Mouse (Mus musculus): ENCODE measurements at regions not wholly inside any gene's neighbourhood (a gene's known extent, or its start where the extent isn't known, plus 50 kb on each side); places are given as distances from the start of the nearest gene placed in this dataset.

DNA sequence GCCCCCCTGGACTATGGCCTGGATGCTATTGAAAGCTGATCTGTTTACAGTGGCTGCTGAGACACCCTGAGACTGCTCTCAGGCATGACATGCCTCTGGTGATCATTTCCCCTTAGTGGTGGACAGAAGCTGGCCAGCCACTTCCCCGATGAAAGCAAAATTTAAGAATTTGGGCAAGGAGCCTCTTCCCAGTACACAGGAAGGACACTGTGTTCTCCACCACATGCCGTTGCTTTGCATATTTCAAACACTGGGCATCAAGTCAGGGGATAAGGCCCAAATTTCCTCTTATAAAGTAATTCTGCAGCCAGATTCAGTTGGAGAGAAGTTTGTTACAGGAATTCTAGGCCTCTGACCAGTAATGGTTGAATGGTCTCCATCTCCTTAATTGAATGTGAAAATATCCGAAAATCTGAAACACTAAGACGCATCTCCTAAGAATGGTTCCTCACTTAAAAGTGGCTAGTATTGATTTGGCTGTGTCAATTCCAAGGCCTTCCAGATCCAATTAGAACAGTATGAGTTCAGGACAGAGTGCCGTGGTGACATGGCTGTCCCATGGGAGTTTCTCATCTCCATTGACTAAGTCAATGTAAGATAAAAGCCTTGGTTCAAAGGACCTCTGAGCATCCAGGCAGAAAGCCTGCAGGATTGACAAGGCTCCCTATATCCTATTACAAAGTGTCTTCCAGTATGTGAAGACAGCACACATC, 638.5 kb upstream of the Arid1b start:
- no peak overlapping the region for H3K9ac ChIP-seq (replicated peaks; ENCODE audit: low read length)
- no peak overlapping the region for H3K27ac ChIP-seq (replicated peaks; ENCODE audit: low read depth, low read length)
- WGBS: 87% methylated on average over 5 of the region's 5 CpGs
- no peak for DNase-seq
- no peaks in the 10 kb centered on the region for H3K36me3 ChIP-seq (ENCODE audit: control insufficient read depth, insufficient read depth, low read length)
- no peak for ATAC-seq (ENCODE audit: low FRiP score, low TSS enrichment)
- H3K9me3 ChIP-seq (ENCODE audit: control insufficient read depth, low read length): no peaks in the 10 kb centered on the region
- no peaks in the 10 kb centered on the region for H3K27me3 ChIP-seq (ENCODE audit: control insufficient read depth, insufficient read depth, low read length)
- H3K4me1 ChIP-seq (ENCODE audit: control insufficient read depth, insufficient read depth, low read length): no peaks in the 10 kb centered on the region
- H3K4me3 ChIP-seq (replicated peaks; ENCODE audit: low read depth, low read length): no peak overlapping the region
- H3K4me2 ChIP-seq (ENCODE audit: low read length): no peak overlapping the region

DNA sequence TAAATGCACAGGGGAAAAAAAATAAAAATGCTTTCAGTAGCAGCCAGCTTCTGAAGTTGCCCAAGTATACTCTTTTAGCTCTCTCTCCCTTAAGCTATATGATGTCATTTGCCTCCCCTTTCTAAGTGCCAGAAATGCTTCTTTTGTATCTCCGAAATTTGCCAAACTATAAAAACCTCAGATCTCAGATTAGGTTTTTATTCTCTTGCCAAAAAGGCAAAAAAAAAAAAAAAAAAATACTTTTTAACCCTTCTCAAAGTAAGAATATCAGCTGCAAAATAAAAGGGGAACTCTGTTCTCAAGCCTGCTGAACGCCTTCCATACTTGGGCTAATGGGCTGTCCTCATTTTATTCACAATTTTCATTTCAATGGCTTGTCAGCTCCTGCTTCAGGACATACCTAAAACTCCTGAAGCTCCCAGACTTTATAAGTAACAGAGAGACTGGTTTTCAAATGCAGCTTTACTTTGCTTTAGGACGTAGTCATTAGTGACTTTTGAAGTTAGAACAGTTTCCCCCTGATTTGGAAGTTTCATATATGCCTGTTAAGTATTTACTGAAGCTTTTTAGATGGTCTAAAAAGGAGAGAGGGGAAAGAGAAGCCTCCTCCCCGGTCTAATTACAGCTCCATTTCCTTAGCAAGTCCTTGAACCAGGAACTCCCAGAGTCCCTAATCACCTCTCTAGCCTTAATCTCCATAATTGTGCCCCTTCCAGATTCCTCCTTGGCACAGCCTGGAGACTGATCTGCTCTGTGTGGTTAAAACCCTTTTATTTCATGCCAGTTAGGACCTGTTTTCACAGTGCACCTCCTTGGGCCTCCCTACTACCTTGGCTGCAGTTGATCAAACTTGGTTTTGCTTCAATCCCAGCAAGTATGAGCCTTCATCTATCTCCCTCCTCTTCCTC, 633.5 kb upstream of the Arid1b start:
- Histone ChIP-seq H3K27me3 (ENCODE audit: control insufficient read depth, insufficient read depth, low read length) (no peaks in the 10 kb centered on the region), H3K4me1 (ENCODE audit: control insufficient read depth, insufficient read depth, low read length) (no peaks in the 10 kb centered on the region), H3K4me3 (replicated peaks; ENCODE audit: low read depth, low read length) (no peak overlapping the region), H3K27ac (replicated peaks; ENCODE audit: low read depth, low read length) (no peak overlapping the region), H3K9ac (replicated peaks; ENCODE audit: low read length) (no peak overlapping the region), H3K36me3 (ENCODE audit: control insufficient read depth, insufficient read depth, low read length) (no peaks in the 10 kb centered on the region), H3K9me3 (ENCODE audit: control insufficient read depth, low read length) (no peaks in the 10 kb centered on the region), H3K4me2 (ENCODE audit: low read length) (no peak overlapping the region)
- ATAC-seq (ENCODE audit: low FRiP score, low TSS enrichment): no peak
- 68% methylated on average over 4 of the region's 4 CpGs for WGBS
- no peak for DNase-seq

DNA sequence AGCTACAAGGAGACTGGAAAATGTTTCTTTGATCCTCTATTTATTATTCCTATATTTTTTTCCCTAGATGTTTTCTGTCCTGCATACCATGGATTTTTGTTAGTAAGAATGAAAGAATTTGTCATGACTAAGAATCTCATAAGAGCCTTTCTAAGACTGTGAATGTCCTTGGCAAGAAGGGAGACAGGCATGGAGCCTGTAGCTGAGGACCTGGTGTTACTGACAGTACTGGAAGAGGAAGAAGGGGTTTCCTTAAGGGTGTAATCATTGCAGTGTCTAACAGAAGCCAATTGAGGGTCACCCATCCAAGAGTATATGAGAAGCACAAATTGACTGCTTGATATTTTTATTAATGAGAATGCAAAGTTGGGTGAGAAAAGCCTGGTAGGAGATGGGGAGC, 628.3 kb upstream of the Arid1b start:
- Histone ChIP-seq H3K4me3 (replicated peaks; ENCODE audit: low read depth, low read length) (no peak overlapping the region), H3K4me1 (ENCODE audit: control insufficient read depth, insufficient read depth, low read length) (no peaks in the 10 kb centered on the region), H3K27me3 (ENCODE audit: control insufficient read depth, insufficient read depth, low read length) (no peaks in the 10 kb centered on the region), H3K27ac (replicated peaks; ENCODE audit: low read depth, low read length) (no peak overlapping the region), H3K9me3 (ENCODE audit: control insufficient read depth, low read length) (no peaks in the 10 kb centered on the region), H3K9ac (replicated peaks; ENCODE audit: low read length) (no peak overlapping the region), H3K36me3 (ENCODE audit: control insufficient read depth, insufficient read depth, low read length) (no peaks in the 10 kb centered on the region), H3K4me2 (ENCODE audit: low read length) (no peak overlapping the region)
- ATAC-seq (ENCODE audit: low FRiP score, low TSS enrichment) (no peak), DNase-seq (no peak)

DNA sequence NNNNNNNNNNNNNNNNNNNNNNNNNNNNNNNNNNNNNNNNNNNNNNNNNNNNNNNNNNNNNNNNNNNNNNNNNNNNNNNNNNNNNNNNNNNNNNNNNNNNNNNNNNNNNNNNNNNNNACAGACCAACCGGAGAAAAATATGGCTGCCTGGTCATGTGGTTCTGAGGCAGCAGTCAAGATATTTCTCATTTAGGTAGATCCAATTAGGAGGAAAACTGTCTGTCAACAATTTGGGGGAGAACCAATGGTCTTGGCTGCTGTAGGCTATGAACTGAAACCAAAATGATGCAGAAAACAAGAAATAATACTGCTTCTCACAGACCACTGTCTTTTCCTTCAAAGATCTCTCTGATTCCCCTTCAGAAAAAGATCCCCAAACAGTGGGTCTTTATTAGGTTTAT, 613.7 kb upstream of the Arid1b start:
- no peak overlapping the region for H3K4me3 ChIP-seq (replicated peaks; ENCODE audit: low read depth, low read length)
- H3K9me3 ChIP-seq (ENCODE audit: control insufficient read depth, low read length): no peaks in the 10 kb centered on the region
- no peaks in the 10 kb centered on the region for H3K36me3 ChIP-seq (ENCODE audit: control insufficient read depth, insufficient read depth, low read length)
- no peaks in the 10 kb centered on the region for H3K27me3 ChIP-seq (ENCODE audit: control insufficient read depth, insufficient read depth, low read length)
- H3K4me2 ChIP-seq (ENCODE audit: low read length): no peak overlapping the region
- no peak overlapping the region for H3K9ac ChIP-seq (replicated peaks; ENCODE audit: low read length)
- WGBS: 94% methylated on average over 1 of the region's 1 CpGs
- no peak overlapping the region for H3K27ac ChIP-seq (replicated peaks; ENCODE audit: low read depth, low read length)
- H3K4me1 ChIP-seq (ENCODE audit: control insufficient read depth, insufficient read depth, low read length): no peaks in the 10 kb centered on the region
- DNase-seq: no peak
- ATAC-seq (ENCODE audit: low FRiP score, low TSS enrichment): no peak

DNA sequence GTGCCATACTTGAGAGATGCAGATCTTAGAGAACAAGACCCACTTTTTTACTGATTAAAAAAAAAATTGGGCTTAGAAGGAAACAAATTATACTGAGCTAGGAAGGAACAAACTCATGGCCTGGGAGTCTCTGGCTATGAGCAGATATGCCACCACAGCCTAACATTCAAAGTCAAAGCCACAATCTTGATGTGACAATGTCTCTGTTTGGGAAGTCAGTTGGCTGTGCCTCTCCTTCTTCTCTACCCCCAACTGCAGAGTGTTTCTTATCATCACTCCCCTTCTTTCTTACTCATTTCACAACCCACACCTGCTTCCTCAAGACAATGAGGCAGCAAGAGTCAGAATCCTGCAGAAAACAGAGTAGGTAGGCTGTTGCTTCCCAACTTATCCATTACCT, 613.3 kb upstream of the Arid1b start:
- Histone ChIP-seq H3K4me3 (replicated peaks; ENCODE audit: low read depth, low read length) (no peak overlapping the region), H3K4me1 (ENCODE audit: control insufficient read depth, insufficient read depth, low read length) (no peaks in the 10 kb centered on the region), H3K9ac (replicated peaks; ENCODE audit: low read length) (no peak overlapping the region), H3K27ac (replicated peaks; ENCODE audit: low read depth, low read length) (no peak overlapping the region), H3K27me3 (ENCODE audit: control insufficient read depth, insufficient read depth, low read length) (no peaks in the 10 kb centered on the region), H3K9me3 (ENCODE audit: control insufficient read depth, low read length) (no peaks in the 10 kb centered on the region), H3K36me3 (ENCODE audit: control insufficient read depth, insufficient read depth, low read length) (no peaks in the 10 kb centered on the region), H3K4me2 (ENCODE audit: low read length) (no peak overlapping the region)
- ATAC-seq (ENCODE audit: low FRiP score, low TSS enrichment): no peak
- no peak for DNase-seq

DNA sequence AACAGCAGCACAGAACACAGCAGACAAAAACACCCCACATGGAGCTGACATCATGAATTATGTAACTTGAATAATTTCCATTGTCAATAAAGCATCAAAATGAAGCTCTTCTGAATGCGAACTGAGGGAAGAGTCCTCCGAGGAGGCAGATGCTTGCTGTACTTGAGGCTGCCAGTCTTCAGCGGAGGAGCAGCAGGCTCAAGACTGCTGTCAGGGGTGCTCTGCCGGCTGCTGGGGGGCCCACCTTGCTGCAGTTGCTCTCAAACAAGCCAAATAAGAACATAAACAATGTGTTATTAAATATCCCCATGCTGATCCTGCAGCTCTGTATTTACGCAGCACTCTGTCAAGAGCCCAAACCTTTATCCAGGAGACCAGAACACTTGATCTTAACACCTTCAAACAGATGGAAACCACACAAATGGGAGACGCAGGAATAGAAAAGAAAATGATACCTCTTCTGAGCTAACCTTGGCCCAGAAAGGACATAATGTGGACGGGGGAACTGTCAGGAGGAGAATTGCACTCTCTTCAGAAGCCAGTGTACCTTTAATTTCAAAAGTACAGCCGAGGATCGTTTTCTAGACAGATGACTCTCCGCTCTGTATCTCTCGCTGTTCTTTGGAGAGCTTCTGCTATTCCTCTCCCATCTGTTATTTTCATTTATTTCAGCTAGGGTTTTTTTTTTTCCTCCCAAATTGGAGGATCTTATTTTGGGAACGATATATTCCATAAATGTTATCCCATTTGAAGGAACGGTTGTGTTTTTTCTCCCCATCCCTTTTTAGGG, 612.0 kb upstream of the Arid1b start:
- no peak for DNase-seq
- H3K4me3 ChIP-seq (replicated peaks; ENCODE audit: low read depth, low read length): no peak overlapping the region

DNA sequence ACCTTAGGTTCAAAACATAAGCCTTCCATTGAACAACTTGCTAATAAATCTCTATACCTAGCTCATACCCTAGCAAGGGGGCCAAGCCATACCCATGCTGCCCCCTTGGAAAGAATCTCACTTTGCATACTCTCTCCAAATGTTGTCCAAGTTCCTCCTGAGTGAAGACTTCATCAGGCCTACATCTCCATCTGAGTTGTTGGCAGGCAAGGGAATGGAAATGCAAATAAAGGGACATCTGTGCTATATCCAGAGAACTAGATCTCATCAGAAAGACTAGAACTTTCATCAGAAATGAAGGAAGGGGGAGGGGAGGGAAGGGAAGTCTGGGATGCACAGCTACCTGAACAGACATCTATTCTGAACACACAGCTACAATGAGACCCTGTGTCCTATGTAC, 611.4 kb upstream of the Arid1b start:
- no peak overlapping the region for H3K4me3 ChIP-seq (replicated peaks; ENCODE audit: low read depth, low read length)
- H3K27me3 ChIP-seq (ENCODE audit: control insufficient read depth, insufficient read depth, low read length): no peaks in the 10 kb centered on the region
- no peaks in the 10 kb centered on the region for H3K36me3 ChIP-seq (ENCODE audit: control insufficient read depth, insufficient read depth, low read length)
- DNase-seq (no peak), ATAC-seq (ENCODE audit: low FRiP score, low TSS enrichment) (no peak)
- H3K9ac ChIP-seq (replicated peaks; ENCODE audit: low read length): no peak overlapping the region
- H3K9me3 ChIP-seq (ENCODE audit: control insufficient read depth, low read length): no peaks in the 10 kb centered on the region
- H3K4me2 ChIP-seq (ENCODE audit: low read length): no peak overlapping the region
- H3K4me1 ChIP-seq (ENCODE audit: control insufficient read depth, insufficient read depth, low read length): no peaks in the 10 kb centered on the region
- H3K27ac ChIP-seq (replicated peaks; ENCODE audit: low read depth, low read length): no peak overlapping the region

More for the DNA sequence above, 612.0 kb upstream of the Arid1b start:
- H3K27ac ChIP-seq (replicated peaks; ENCODE audit: low read depth, low read length): no peak overlapping the region
- no peak overlapping the region for H3K9ac ChIP-seq (replicated peaks; ENCODE audit: low read length)
- H3K36me3 ChIP-seq (ENCODE audit: control insufficient read depth, insufficient read depth, low read length): no peaks in the 10 kb centered on the region
- H3K9me3 ChIP-seq (ENCODE audit: control insufficient read depth, low read length): no peaks in the 10 kb centered on the region
- WGBS: 76% methylated on average over 13 of the region's 13 CpGs
- no peaks in the 10 kb centered on the region for H3K4me1 ChIP-seq (ENCODE audit: control insufficient read depth, insufficient read depth, low read length)
- H3K4me2 ChIP-seq (ENCODE audit: low read length): no peak overlapping the region
- no peaks in the 10 kb centered on the region for H3K27me3 ChIP-seq (ENCODE audit: control insufficient read depth, insufficient read depth, low read length)
- no peak for ATAC-seq (ENCODE audit: low FRiP score, low TSS enrichment)

DNA sequence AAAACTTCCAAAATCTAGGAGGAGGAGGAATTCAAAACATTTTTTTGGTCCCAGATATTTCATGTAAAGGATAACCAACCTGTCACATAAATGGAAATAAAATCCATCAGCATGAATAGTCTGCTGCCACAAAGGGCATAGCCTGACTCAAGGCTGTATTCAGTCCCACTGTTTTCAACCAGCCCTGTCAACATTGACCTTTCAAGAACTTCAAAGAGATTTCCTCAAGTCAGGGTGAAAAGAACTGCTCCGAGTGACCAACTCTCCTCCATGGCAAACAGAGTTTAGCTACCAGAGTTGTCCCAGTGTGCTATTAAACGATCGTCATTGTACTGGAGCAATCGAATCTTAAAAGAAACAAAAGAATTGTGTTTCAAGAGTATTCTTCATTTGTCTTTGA, 606.5 kb upstream of the Arid1b start:
- H3K27ac ChIP-seq (replicated peaks; ENCODE audit: low read depth, low read length): no peak overlapping the region
- no peak overlapping the region for H3K9ac ChIP-seq (replicated peaks; ENCODE audit: low read length)
- 50% methylated on average over 4 of the region's 4 CpGs for WGBS
- ATAC-seq (ENCODE audit: low FRiP score, low TSS enrichment) (no peak), DNase-seq (no peak)
- no peaks in the 10 kb centered on the region for H3K27me3 ChIP-seq (ENCODE audit: control insufficient read depth, insufficient read depth, low read length)
- no peak overlapping the region for H3K4me2 ChIP-seq (ENCODE audit: low read length)
- no peak overlapping the region for H3K4me3 ChIP-seq (replicated peaks; ENCODE audit: low read depth, low read length)
- no peaks in the 10 kb centered on the region for H3K36me3 ChIP-seq (ENCODE audit: control insufficient read depth, insufficient read depth, low read length)
- no peaks in the 10 kb centered on the region for H3K4me1 ChIP-seq (ENCODE audit: control insufficient read depth, insufficient read depth, low read length)
- H3K9me3 ChIP-seq (ENCODE audit: control insufficient read depth, low read length): no peaks in the 10 kb centered on the region

All from midbrain, embryonic 14.5 days (tissue).